Mouse (Mus musculus) gastrocnemius, adult 8-10 months (tissue): Measurements from ENCODE around the gene Gpr19. TPM values are rescaled to one million over a fixed set of nuclear protein-coding genes. Genes with fewer than 3 reads are reported as not detected.

ENCODE experiments used
- DNase-seq, 2 experiments: peaks; one replicate each; pipeline ENCODE4 v3.0.0; 2022; ENCODE audit warnings: low spot score in 2 of 2
- total RNA-seq, 4 experiments: library from RNA; stranded (reverse); gene quantifications; 2 replicates each; pipeline ENCODE4 v1.2.4; 2022

Gene Gpr19
- total RNA-seq, 4 experiments from 2014 or later, result 3.6 to 5.4 (median 4.7) TPM

GRCm38 (mm10) chr6:134887711-134888449 lies 10.5 kb downstream of the Gpr19 start:
- DNase-seq, result no peak

DNA sequence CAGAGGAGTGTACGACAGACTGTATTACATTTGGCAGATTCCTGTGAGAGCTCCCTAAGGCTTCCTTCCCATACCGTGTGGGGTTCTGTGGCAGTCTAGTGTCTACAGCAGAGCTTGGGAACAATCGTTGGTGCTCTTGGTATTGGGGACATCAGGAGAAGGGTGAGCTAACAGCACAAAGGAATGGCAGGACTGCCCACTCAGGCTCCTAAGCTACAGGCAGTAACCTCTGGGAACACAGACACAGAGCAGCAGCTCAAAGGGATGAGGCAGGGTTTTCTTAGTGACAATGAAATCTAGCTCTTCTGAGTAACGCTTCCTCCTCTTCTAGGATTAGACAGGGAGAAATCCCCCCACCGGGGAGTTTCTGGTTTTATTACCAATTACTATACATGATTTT lies 11.4 kb downstream of the Gpr19 start:
- no peak for DNase-seq

DNA sequence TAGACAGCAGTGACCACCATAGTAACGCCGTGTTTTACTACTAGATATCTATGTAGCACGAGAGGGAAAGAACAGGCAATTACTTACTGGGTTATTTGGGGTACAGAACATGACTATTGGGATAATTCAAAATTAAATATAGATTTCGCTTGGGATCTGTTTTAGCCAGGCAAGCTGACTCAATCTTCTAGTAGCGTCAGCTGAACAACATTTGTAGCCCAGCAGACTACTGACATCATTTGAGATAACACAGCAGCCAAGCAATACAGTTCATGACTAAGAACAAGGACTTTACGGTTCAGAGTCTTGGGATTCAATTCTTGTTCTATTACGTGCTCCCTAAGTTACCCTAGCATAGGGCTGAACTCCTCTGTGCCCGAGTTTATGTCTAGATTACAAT lies 11.9 kb downstream of the Gpr19 start:
- DNase-seq, result no peak

DNA sequence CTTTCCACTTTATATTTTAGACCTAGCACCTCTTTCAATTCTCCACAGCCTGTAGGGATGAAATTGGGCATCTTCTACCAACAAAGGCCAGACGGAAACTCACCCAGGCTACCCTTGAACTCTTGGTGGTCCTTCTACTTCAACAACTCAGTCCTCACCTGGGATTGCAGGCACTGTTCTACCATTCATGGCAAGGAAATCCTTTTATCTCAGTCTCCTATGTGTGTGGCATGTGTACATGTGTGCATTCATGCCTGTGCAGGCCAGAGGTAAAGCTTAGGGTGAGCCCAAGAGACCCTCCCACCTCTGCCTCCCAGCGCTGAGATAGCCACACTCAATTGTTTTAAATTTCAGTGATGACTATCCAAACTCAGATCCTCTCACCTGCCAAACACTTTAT lies 12.9 kb downstream of the Gpr19 start:
- no peak for DNase-seq

GRCm38 (mm10) chr6:134883661-134884060 lies 14.7 kb downstream of the Gpr19 start:
- no peak for DNase-seq

DNA sequence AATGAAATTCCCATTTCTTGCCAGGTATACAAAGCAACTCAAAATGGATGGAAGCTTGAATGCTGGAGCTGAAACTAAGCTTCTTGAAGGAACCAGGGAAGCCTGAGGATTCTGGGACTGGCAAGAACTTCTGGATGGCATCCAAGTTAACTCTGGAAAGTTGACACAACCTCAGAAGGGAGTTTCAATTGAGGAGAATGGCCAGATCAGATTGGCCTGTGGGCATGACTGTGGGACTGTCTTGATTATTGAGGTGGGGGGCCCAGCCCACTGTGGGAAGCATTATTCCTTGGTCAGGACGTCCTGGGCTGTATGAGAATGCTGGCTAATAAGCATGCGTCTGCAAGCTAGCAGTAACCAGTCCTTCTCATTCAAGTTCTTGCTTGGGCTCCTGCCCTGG lies 18.3 kb downstream of the Gpr19 start:
- no peak for DNase-seq

DNA sequence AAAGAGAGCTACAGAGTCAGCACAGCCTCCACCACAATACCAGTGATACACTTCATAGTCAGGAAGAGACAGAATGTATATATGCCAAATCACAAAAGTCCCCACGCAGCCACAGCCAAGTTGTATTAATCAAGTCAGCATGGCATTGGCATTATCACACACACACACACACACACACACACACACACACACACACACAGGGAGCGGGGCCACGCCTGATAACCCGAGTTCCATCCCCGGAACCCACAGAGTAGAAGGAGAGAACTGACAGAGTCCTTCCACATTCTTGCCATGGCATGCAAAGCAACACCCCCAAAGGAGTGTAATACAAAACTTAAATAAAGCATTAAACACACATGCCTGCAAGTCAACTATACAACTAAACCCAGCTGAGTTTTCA lies 18.8 kb downstream of the Gpr19 start:
- DNase-seq, result no peak

- no peak for DNase-seq
These were observed 20.5 kb downstream of the Gpr19 start for GRCm38 (mm10) chr6:134877892-134878291.

- no peak for DNase-seq
These were observed 21.1 kb downstream of the Gpr19 start for GRCm38 (mm10) chr6:134877276-134877675.

DNA sequence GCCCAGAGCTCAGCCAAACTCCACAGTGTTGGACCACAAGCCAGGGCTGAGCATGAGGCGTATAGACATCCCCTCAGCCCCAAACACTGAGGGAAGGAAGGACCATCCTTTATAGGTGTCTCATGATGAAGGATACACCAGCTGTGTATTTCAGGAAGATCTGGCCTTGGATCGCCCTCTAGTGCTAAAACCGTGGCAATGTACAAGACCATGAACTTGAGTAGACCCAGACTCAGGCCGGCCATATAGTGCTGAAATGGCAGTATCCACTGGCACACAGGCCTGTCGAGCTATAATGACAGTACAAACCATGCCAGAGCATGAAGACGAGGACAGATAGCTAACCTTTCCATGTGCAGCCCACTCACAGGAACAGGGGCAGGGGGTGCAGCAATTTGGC lies 21.6 kb downstream of the Gpr19 start:
- no peak for DNase-seq

DNA sequence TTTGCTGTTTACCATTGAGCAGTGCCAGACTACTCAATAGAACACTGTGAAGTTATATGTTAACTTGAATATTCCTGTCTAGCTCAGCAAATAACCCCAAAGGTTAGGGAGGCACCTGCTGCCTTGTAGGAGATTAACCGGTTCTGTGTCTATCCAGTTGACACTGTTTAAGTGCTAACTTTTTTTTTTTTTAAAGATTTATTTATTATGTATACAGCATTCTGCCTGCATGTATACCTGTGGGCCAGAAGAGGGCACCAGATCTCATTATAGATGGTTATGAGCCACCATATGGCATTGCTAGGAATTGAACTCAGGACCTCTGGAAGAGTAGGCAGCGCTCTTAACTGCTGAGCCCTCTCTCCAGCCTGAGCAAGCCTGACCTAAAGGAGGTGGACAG lies 25.4 kb downstream of the Gpr19 start:
- DNase-seq, result no peak

DNA sequence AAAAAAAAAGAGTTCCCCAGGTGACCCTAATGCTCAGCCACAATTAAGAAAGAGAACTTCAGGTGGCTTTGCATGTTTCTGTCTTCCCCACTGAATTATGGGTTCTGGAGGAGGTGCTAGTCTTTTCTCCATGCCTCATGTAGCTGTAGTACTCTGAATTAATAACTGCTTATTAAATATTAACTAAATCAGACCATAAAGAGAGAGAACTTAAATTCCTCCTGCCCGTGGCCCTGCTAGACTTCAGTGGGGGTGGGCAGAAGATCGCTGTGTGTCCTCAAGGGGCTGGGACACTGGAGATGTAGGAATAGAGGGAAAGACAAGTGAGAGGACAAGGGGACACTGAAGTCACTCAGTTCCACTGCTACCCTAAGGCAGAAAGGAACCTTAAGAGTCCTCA lies 26.1 kb downstream of the Gpr19 start:
- DNase-seq, result no peak

DNA sequence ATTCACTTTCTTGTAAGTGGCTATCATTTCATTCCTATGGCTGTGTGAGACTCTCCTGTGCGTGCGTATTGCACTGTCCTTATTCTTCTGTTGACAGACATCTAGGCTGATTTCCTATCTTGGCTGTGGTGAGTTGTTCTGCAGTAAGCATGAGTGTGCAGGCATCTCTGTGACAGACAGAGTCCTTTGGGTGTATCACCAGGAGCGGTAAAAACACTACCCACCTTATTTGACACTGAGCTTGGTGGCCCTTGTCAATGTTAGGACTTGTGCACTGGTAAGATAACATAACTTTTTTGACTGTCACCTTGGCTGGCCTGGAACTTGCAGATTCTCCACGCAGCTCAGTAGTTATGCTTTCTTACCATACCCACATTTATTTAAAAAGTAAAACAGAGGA lies 27.5 kb downstream of the Gpr19 start:
- DNase-seq, result no peak

- DNase-seq, result no peak
These were observed 28.1 kb downstream of the Gpr19 start for GRCm38 (mm10) chr6:134870209-134870742.

GRCm38 (mm10) chr6:134867325-134867724 lies 31.1 kb downstream of the Gpr19 start:
- no peak for DNase-seq

- no peak for DNase-seq
These were observed 32.3 kb downstream of the Gpr19 start for GRCm38 (mm10) chr6:134866113-134866512.

DNA sequence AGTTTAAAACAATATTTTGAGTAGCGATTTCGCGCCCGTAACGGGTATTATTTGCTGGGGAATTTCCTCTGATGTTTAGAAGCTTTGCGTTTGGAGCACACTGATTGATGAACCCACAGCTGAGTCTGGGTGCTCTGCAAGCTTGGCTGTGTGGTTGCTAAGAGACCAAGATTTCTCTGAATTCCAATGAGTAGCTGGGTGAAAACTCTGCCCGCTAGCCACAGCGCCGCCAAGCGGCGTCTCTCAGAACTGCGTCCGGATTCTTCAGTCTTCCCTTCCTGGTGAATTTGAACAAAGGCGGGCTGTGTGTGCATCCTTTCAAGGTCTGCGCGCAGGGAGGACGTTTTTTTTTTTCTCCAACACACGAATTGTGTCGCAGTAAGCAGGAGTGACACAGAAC lies 35.2 kb downstream of the Gpr19 start:
- DNase-seq, result peak; percentile 85 to 87

DNA sequence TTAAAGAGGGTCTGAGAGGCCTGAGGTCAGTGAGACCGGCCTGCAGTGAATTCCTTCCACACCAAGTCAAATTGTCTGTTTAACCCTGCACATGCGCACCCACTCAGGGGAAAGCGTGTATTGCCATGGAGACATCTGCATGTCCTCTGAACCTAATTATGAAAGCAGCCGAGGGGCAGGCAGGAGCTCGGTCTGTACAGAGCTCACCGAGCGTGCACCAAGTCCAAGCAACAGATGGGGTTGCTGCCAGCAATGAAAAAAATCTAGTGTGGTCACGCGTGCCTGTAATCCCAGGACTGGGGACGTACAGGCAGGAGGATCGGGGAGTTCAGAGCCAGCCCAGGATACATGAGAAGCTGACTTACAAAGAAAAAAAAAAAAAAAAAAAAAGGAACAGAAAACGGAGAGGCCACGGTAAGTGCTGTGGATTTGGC lies 35.7 kb downstream of the Gpr19 start:
- DNase-seq, result no peak

- DNase-seq, result no peak
These were observed 37.0 kb downstream of the Gpr19 start for GRCm38 (mm10) chr6:134861386-134861785.

DNA sequence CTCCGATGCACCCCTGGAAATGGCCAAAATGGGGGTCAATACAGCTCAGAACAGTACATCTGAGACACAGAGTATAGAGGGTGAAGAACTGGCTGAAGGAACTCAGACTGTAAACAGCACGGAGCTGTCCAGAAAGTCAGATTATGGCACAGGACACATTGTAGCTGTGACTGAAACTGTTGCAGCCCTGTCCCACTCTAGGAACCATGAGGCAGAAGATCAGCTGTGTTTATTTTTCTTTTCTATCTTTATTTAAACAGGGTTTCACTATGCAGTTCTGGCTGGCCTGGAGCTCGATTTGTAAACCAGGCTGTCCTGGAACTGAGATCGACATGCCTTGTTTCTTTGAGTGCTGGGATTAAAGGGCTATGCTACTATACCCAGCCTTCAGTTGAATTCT lies 38.1 kb downstream of the Gpr19 start:
- no peak for DNase-seq

DNA sequence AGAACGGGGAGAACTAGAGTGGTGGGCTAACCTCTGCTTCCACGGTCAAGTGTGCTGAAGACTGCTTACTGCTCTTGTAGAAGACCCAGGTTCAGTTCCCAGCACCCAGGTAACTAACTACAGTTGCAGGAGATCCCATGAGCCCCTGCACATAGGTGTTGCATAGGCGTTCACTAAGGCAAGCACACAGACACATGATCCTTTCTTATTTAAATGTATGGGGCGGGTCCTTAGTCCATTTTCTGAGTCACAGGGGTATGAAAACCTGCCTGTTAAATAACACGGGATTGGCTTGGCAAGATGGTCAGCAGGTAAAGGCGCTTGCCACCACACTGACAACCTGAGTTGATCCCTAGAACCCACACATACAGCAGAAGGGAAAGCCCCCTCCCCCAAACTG lies 39.4 kb downstream of the Gpr19 start:
- DNase-seq, result no peak

- DNase-seq, result no peak
These were observed 42.5 kb downstream of the Gpr19 start for GRCm38 (mm10) chr6:134855926-134856325.

DNA sequence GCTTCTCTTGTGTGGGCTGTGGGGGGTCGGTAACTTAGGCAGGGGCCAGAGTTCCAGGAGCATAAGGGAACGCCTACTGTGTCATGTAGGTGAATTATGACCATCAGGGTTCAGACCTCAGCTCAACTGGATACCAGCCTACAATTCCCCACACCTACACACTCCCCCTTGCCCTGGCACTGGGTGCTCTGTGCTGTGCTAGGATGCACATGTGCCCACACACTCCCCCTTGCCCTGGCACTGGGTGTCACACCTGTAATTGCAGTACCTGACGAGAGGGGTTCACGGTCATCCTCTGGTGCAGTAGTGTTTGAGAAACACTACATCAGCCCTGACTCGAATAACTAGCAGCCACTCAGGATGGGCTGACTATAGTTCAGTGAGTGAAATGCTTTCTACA lies 43.6 kb downstream of the Gpr19 start:
- no peak for DNase-seq
